Mouse (Mus musculus): Measurements from ENCODE around the gene Hoxa2. TPM values are rescaled to one million over a fixed set of nuclear protein-coding genes. Genes with fewer than 3 reads are reported as not detected.

The Hoxa2 gene
- total and polyA plus RNA-seq, 3 experiments: not detected

- TF ChIP-seq ZNF384 (IDR thresholded peaks at IDR 0.05; ENCODE audit: low read depth, low read length) (no peak), USF2 (IDR thresholded peaks at IDR 0.05; ENCODE audit: borderline replicate concordance in 1 of 2, insufficient read depth in 1 of 2, low read depth in 1 of 2, low read length in 2 of 2) (no peak)
Observed at GRCm38 (mm10) chr6:52177061-52177735, 12.6 kb upstream of the Hoxa2 start, which contains the start of gene 5730596B20Rik (continued).

- H3K4me1 ChIP-seq (ENCODE audit: control insufficient read depth in 1 of 2, insufficient read depth in 2 of 2, low read length in 2 of 2): no peaks in the 10 kb centered on the region
- DNase-seq (ENCODE audit: low read depth, low spot score): no peak
- H3K4me3 ChIP-seq (ENCODE audit: control insufficient read depth in 1 of 2, insufficient read depth in 1 of 2, low read depth in 2 of 2, low read length in 2 of 2): no peak overlapping the region
- H3K9me3 ChIP-seq (replicated peaks; ENCODE audit: insufficient read depth, low read length): no peaks in the 10 kb centered on the region
- H3K27me3 ChIP-seq (ENCODE audit: control insufficient read depth in 1 of 2, insufficient read depth in 2 of 2, low read length in 2 of 2): no peaks in the 10 kb centered on the region
- H3K9ac ChIP-seq (ENCODE audit: control insufficient read depth, low read depth, low read length, poor library complexity, severe bottlenecking): no peak overlapping the region
- no peaks in the 10 kb centered on the region for H3K36me3 ChIP-seq (ENCODE audit: control insufficient read depth in 1 of 2, insufficient read depth in 2 of 2, low read length in 2 of 2)
- no peak for TF ChIP-seq EP300 (IDR thresholded peaks at IDR 0.05; ENCODE audit: low read depth in 1 of 2, low read length in 2 of 2)
- no peak for TF ChIP-seq TAL1 (IDR thresholded peaks at IDR 0.05; ENCODE audit: low read length)
- no peak for TF ChIP-seq MXI1 (IDR thresholded peaks at IDR 0.05; ENCODE audit: low read depth, low read length)
- no peak for TF ChIP-seq ZC3H11A (IDR thresholded peaks at IDR 0.05; ENCODE audit: low read depth, low read length)
- no peak for TF ChIP-seq SMC3 (IDR thresholded peaks at IDR 0.05; ENCODE audit: low read depth, low read length)
- no peak for TF ChIP-seq POLR2AphosphoS5 (IDR thresholded peaks at IDR 0.05; ENCODE audit: borderline replicate concordance, low read depth, low read length)
- TF ChIP-seq BHLHE40 (IDR thresholded peaks at IDR 0.05; ENCODE audit: borderline replicate concordance, low read depth, low read length): no peak
- no peak for TF ChIP-seq GABPA (IDR thresholded peaks at IDR 0.05; ENCODE audit: low read depth, low read length)
- no peak for TF ChIP-seq UBTF (IDR thresholded peaks at IDR 0.05; ENCODE audit: borderline replicate concordance, insufficient read depth, low read depth, low read length)
- no peak for TF ChIP-seq CTCF (IDR thresholded peaks at IDR 0.05 in 2 of 3, conservative IDR thresholded peaks at IDR 0.05 in 1 of 3; ENCODE audit: control insufficient read depth in 1 of 3, insufficient read depth in 1 of 3, low read depth in 2 of 3, low read length in 3 of 3, poor library complexity in 1 of 3, severe bottlenecking in 1 of 3)
- no peak for TF ChIP-seq ELF1 (IDR thresholded peaks at IDR 0.05; ENCODE audit: low read depth, low read length)
- no peak for TF ChIP-seq MAZ (IDR thresholded peaks at IDR 0.05; ENCODE audit: low read depth, low read length)
- no peak for TF ChIP-seq ZKSCAN1 (IDR thresholded peaks at IDR 0.05; ENCODE audit: low read depth, low read length)
- TF ChIP-seq TBP (IDR thresholded peaks at IDR 0.05; ENCODE audit: low read depth, low read length): no peak
- no peak for TF ChIP-seq MEF2A (IDR thresholded peaks at IDR 0.05; ENCODE audit: extremely low read depth, insufficient replicate concordance, low read depth, low read length, poor library complexity, severe bottlenecking)
- TF ChIP-seq SIN3A (IDR thresholded peaks at IDR 0.05; ENCODE audit: low read length): no peak
- TF ChIP-seq MYB (IDR thresholded peaks at IDR 0.05; ENCODE audit: low read depth, low read length): no peak
- TF ChIP-seq E2F4 (IDR thresholded peaks at IDR 0.05; ENCODE audit: borderline replicate concordance, low read depth, low read length): no peak
- no peak overlapping the region for H3K27ac ChIP-seq (ENCODE audit: control insufficient read depth, low read depth, low read length)
- H3K79me2 ChIP-seq (ENCODE audit: control insufficient read depth, insufficient read depth, low read length, poor library complexity): no peaks in the 10 kb centered on the region
Observed at GRCm38 (mm10) chr6:52176391-52176790, 11.8 kb upstream of the Hoxa2 start.

Data from MEL (cell line).